Mouse (Mus musculus) Muller cell, postnatal 12 days (primary cell): Measurements from ENCODE around the gene Nufip2.
"Not testable (repeated sequence)": the region's sequence is repeated elsewhere in the genome, so short reads cannot be mapped to it uniquely, and the experiment has no call there.

Experiments
- DNase-seq: peaks from one replicate; pipeline ENCODE4 v3.0.0-alpha.2; 2015; ENCODE audit errors: inconsistent ontology term

Gene Nufip2

GRCm38 (mm10) chr11:77713736-77714135 lies 27.8 kb downstream of the Nufip2 start:
- DNase-seq: no peak

- no peak for DNase-seq
These were observed 33.1 kb downstream of the Nufip2 start for GRCm38 (mm10) chr11:77719055-77719454.

- DNase-seq: no peak
These were observed 35.4 kb downstream of the Nufip2 start for GRCm38 (mm10) chr11:77721389-77721788.

GRCm38 (mm10) chr11:77724766-77725165 lies 38.8 kb downstream of the Nufip2 start:
- no peak for DNase-seq

- DNase-seq: no peak
These were observed 39.2 kb downstream of the Nufip2 start, which contains the start of gene Cryba1 for GRCm38 (mm10) chr11:77725183-77725582. Cryba1 (minus strand) TSS chr11:77725283.

GRCm38 (mm10) chr11:77728587-77728986 lies 42.6 kb downstream of the Nufip2 start:
- peak; percentile 89 for DNase-seq

- peak; percentile 69 for DNase-seq
These were observed 51.3 kb downstream of the Nufip2 start for GRCm38 (mm10) chr11:77737289-77737688.

GRCm38 (mm10) chr11:77738555-77738954 lies 52.6 kb downstream of the Nufip2 start:
- DNase-seq: no peak

- DNase-seq: no peak
These were observed 58.0 kb downstream of the Nufip2 start for GRCm38 (mm10) chr11:77743966-77744365.

- no peak for DNase-seq
These were observed 60.7 kb downstream of the Nufip2 start for GRCm38 (mm10) chr11:77746652-77747051.

- DNase-seq: not testable (repeated sequence)
These were observed 61.1 kb downstream of the Nufip2 start for GRCm38 (mm10) chr11:77747103-77747502.

GRCm38 (mm10) chr11:77748996-77749395 lies 63.0 kb downstream of the Nufip2 start:
- DNase-seq: no peak

GRCm38 (mm10) chr11:77752525-77752924 lies 66.6 kb downstream of the Nufip2 start:
- DNase-seq: no peak

GRCm38 (mm10) chr11:77753469-77753868 lies 67.5 kb downstream of the Nufip2 start:
- DNase-seq: no peak

GRCm38 (mm10) chr11:77760031-77760430 lies 74.1 kb downstream of the Nufip2 start:
- no peak for DNase-seq

- peak; percentile 92 for DNase-seq
These were observed 77.1 kb downstream of the Nufip2 start, which contains the start of gene Myo18a for GRCm38 (mm10) chr11:77762783-77763672. Myo18a (plus strand) TSS chr11:77763246.

GRCm38 (mm10) chr11:77763673-77764340 lies 77.9 kb downstream of the Nufip2 start:
- DNase-seq: peak; percentile 55

- no peak for DNase-seq
These were observed 78.9 kb downstream of the Nufip2 start for GRCm38 (mm10) chr11:77764694-77765458.

- no peak for DNase-seq
These were observed 79.5 kb downstream of the Nufip2 start for GRCm38 (mm10) chr11:77765459-77765777.

- peak; percentile 60 for DNase-seq
These were observed 80.5 kb downstream of the Nufip2 start for GRCm38 (mm10) chr11:77766351-77767001.

GRCm38 (mm10) chr11:77769496-77769895 lies 83.5 kb downstream of the Nufip2 start:
- DNase-seq: no peak

GRCm38 (mm10) chr11:77770346-77770745 lies 84.4 kb downstream of the Nufip2 start:
- no peak for DNase-seq
